Mouse (Mus musculus) embryo, embryonic 10.5 days (tissue): ENCODE data around the gene Sstr4.

Source experiments
- DNase-seq: peaks from one replicate; pipeline ENCODE4 v3.0.0-alpha.2; 2015; ENCODE audit warnings: low spot score

Gene Sstr4

DNA sequence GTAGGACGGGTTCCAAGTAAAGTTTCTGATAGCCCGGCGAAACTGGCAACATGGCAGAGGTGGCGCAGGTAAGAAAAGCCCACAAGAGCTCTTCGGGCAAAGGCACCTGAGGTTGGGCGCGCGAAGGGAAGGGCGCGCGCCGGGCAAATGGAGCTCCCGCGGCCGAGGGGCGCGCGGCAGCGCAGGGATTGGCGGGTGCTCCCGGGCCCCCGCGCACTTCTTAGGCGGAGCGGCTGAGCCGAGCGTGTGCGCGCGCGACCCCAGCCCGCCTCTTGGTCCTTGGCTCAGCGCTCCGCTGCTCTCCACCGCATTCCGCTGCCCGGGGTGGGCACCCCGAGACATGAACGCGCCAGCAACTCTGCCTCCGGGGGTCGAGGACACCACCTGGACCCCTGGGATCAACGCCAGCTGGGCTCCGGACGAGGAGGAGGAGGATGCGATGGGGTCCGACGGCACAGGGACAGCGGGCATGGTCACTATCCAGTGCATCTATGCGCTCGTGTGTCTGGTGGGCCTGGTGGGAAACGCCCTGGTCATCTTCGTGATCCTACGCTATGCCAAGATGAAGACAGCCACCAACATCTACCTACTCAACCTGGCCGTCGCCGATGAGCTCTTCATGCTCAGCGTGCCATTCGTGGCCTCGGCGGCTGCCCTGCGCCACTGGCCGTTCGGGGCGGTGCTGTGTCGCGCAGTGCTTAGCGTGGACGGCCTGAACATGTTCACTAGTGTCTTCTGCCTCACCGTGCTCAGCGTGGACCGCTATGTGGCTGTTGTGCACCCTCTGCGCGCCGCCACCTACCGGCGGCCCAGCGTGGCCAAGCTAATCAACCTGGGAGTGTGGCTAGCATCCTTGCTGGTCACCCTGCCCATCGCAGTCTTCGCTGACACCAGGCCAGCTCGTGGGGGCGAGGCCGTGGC lies at the start of gene Sstr4:
Gene Sstr4, plus strand, starts transcription at position 214 of the 921 bp plus-strand sequence.
- peak; percentile 51 for DNase-seq

DNA sequence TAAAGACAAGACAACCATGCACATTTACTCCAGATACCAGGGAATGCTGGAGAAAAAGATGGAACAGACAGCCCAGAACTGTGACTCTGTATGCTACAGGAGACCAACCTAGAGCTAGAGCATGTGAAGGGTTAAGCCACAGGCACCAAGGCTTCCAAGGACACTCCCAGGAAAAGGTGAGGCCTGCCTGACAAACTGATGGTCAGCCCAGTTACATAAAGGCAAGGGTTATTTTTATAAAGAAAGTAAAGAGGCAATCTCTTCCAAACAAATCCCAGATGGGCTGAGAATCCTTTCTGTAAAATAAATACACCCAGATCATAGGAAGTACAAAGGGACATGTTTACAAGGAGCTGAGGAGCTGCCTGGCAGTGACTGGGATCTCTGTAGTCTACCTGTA lies 49.8 kb upstream of the Sstr4 start:
- no peak for DNase-seq

DNA sequence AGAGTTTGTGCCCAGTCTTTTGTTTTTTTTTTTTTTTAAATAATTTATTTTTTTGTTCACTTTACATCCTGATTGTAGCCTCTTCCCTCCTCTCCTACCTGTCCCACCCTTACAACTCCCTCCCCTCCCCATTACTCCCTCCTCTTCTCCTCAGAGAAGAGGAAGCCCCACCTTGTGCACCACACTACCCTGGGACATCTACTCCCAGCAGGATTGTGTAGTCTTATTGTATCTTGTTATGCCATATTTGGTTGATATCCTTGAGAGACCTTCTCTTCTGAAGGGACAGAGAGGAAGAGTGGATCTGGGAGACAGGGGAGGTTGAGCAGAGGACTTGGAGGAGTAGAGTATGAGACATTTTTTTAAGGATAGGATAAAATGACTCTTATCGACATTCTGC lies 48.2 kb upstream of the Sstr4 start:
- no peak for DNase-seq

DNA sequence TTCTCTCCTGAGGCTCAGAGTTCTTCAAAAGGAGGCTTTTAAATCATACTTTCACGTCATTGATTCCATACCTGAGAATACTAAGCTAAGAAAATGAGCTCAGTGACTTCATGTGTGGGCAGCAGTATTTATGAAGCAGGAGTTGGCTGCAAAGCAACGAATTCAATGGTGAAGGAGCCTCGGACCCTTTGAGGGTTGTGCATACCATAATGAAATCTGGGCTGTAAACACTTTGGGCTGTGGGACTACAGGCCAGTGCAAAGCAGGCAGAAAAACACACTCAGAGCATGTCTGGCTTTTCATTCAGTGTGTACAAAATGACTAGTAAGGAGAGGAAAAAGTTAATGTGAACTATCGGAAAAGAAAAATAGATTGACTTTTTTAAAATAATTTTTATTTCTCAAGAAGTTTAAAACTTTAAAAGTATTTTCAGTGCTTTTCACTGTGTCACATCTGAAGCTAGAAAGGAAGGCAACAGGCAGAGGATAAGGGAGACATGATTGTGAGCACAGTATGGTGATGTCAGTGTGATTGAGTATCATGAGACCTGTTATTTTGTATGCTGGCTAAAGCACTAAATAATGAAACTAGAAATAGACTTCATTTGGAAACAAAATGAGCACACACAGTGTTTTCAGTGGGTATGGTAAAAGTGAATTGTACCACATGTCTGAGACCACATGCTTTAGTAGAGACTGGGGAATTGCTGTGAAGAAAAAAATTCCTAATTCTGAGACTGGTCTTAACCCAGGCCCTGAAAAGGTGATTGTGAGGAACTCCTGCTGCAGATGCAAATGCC lies 45.4 kb upstream of the Sstr4 start:
- no peak for DNase-seq

DNA sequence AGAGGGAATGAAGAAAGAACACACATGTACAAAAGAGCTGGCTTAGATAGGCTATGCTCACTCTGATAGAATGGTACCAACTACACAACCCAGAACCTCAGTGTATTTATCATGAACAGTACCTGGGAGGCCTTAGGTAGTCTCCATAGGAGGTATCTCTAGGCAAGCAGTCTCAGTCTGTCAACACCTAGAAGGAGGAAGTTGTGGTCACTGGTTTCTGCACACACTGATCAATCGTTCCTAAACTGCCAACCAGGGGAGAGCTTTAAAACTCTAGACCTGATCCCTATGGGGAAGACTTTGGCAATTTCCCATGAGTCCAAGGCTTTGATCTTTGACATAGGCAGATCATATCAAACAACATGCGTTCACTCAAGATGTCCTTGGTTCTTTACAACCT lies 44.7 kb upstream of the Sstr4 start:
- DNase-seq, result no peak

DNA sequence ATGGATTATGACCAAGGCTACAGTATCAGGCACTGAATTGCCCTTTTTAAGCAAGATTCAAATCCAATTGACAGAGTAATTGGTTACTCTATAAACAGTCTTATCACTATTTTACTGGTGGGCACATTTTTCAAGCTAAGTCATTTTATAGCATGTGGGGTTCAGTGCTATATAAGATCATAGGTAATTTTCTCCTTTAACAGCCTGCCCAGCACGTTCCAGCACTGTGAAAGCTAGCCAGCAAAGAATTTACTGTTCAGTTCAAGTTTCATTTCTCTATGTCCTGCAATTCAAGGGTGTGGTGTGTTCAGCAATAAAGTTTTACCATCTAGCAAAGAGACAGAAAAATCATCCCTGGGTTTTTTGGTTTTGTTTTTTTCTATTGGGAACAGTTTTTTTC lies 42.5 kb upstream of the Sstr4 start:
- no peak for DNase-seq

DNA sequence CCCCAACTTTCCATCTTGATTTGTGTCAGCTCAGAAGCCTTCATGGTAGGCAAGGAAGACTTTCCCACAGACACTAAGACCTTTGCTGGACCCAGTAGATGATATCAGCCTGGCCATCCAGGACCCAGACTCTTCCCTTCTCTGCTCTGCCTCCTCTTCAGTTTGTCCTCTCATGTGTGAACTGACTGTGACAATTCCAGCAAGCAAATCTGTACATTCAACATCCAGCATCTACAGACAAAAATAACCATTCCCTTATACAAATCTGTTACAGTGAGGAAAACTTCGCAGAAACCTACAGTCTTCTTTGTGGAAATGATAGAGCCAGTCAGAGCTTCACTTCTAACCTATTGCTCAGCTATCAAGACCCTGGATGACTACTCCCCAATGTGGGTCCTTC lies 38.0 kb upstream of the Sstr4 start:
- no peak for DNase-seq

DNA sequence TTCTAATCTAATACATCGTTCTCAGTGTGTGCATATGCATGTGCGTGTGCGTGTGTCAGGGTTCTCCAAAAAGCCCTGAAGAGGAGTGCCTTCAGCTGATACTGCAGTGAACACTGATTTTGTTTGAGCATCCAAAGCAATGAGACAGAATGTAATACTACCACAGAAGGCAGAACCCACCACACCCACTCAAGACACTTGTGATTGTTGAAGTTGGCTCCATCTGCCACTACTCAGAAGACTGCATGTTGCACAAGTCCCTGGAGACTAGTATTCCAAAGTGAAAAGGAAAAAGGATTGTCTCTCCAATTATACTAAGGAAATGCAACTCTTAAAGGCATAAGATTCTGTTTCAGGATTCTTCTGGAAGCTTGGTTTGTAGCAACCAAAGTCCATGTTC lies 30.6 kb upstream of the Sstr4 start:
- no peak for DNase-seq

DNA sequence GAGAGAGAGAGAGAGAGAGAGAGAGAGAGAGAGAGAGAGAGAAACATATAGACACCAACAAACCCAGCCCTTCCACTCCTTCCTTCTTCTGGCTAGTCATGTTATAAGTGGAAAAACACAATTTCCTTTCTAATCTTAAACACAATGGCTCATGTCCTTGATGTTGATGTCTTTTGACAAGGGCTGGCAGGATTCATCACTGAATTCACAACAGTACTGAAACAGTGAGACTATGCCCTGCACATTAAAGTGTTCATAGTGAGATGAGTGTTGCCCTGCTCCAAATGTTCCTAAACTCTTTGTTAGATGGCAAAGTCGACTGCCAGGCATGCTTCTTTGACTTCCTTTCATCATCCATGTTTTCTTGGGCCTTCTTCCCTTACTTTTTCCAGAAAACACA lies 29.9 kb upstream of the Sstr4 start:
- no peak for DNase-seq

DNA sequence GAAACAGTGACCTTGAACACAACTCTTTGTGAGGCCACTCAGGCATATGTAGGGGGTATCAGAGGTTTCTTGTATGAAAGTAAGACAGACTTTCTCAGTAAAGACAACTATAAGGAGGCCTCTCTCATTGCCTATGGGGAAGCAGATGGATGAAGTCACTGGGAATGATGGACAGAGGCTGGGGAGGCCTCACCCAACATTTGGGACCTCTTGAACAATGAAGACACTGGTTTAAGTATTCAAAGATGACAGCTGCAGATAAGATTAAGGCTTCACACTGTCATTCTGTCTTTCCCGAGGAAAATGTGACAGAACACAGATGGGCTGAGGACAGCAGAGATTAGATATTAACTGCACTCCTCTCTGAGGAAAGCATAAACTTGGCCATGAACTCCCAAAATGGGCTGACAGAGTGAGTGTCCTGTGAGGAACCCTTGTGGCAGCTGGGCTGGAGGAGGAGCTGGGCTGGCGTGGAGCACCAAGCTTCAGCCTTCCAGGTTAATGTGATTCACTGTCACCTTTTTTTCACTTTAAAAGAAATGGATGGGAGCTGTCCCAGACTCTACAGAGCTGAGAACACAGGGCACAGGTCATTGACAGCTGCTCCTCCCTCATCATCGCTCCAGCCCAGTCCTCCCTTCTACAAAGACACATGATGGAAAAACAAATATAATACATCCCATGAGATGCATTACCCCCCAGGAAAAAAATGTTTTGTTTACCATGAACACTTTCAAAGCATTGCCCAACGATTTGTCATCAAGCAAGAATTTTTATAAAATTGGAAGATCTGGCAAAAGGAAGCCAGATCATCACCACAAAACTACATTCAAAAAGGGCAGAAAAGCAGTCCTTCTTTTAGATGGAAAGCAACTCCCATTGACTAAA lies 23.2 kb upstream of the Sstr4 start:
- DNase-seq, result no peak

DNA sequence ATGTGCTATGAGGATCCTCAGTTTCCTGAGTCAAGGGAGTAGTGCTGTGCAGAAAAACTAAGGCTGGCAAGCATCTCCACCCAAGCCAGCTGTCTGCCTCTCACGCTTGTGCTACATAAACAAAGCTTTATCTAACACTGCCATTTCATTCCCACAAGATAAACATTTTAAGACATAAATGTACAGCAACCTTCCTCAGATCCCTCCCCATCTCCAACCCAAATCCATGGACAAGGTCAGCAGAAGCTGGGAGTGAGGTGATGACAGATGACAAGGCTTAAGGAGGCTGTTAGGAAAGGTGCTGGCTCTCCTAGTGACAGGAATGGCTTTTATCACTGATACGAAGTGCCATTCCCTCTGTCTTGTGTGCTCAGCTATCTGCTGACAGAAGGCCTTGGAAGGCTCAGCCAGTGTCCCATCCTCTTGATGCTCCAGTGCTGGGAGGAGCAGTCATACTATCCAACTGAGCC lies 21.5 kb upstream of the Sstr4 start:
- no peak for DNase-seq

DNA sequence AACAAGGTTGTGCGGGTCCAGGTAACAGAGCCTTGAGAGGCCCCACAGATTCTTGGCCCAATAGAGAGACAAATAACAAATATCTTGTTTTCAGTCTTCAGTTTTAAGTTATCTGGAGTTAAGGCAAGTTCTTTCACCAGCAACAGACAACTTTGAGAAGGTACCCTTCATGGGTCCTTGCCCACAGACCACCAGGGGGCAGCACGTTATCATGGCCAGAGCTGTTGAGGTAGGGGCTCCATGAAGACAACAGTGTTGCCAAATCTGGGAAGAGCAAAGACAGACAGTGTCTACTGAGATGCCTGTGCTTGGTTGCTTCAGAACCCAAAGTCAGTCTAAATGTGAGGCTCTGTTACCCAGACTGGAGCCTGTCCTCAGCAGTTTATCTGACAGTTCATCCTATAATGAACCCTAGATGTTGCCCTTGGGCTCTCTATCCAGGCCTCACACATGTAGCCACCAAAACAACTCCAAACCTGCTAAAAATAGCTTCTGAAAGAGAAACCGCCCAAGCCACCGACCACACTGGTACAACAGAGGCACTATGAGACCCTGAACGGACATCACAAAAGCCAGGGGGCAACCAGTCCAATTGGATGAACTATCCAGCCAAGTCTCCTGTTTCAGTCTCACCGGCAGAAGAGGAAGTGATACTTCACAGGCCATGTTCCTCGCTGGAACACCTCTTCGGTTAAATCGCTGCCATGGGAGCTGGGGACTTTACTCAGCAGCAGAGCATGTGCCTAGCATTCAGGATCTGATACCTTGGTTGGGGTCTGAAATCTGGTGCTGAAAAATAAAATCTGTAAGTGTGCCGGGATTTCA lies 19.6 kb upstream of the Sstr4 start:
- DNase-seq, result peak; percentile 73

DNA sequence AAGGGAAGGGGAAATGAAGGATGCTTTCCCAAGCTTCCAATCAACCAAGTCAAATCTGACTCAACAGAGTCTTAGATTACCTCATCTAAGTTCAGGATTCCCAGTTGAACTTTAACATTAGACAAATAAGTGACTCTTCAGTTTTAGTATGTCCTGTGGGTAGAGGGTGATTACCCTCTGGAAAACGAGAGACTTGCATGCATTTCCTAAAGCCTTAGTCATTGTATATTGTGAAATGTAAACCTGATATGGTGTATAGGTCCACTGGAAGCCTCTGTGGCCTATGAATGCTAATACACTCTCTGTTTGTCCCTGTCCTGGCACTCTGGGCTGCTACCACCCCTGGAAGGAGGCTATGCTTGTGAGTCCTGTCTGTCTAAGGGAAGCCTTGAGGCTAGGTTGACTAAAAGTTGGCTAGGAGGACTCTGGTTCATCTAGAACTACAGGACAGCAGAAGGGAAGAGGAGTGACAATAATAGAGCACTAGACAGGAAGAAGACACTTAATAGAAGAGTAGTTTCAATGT lies 16.3 kb upstream of the Sstr4 start:
- no peak for DNase-seq

DNA sequence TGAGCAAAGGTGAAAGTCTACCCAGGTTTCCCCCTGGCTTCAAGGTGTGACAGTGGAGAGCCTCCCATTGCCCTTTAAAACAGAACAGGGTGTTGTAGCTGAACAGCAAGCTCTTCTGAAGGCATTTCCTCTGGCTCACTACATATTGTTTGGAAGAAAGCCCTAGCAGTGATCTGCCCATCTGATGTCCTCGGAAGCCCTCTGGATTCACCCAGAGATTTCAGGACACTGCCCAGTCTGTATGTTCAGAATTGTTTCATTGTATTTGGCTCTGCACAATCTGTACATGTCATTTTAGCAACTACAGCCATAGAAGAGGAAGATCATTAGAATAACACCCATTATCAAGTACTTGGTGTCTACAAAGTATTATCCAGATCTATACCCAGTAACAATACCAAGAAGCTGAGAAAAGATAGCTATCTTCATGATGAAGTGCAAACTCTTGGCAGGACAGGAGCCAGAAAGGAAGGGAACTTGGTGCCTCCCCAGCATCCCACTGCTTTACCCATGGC lies 15.2 kb upstream of the Sstr4 start:
- no peak for DNase-seq

DNA sequence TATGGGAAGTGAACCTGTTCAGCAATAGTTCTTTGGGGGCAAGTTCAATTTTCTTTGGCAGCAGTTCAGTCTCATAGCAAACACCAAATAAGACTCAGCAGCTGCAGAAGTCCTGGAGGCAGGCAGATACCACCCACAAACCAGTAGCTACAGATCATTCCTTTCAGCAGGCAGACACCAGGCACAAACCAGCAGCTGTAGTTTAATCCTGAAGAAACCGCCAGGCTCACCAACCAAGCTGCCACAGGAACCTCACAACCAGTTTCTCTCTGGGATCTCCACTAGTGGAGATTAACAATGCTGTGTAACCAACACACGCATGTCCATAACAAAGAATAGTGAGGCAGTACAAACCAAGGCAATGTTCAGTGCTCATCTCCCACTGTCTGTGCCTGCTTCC lies 14.1 kb upstream of the Sstr4 start:
- DNase-seq, result no peak

DNA sequence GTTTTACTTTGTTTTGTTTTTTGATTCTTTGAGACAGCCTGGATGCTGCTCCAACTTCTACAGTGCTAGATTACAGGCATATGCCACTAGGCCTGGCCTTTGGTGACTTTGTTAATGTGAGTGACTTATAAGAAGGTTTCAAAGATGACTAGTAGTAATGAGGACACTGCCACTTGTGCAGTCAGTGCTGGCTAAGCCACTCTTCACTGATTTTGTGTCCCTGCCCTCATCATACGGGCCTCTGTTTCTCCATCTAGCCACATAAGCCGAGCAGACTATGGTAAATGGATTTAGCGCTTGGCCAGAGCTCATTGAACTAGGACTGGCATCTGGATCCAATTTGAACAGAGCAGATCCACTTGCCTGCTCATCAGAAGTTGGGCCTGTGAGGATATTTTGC lies 8.7 kb upstream of the Sstr4 start:
- no peak for DNase-seq

DNA sequence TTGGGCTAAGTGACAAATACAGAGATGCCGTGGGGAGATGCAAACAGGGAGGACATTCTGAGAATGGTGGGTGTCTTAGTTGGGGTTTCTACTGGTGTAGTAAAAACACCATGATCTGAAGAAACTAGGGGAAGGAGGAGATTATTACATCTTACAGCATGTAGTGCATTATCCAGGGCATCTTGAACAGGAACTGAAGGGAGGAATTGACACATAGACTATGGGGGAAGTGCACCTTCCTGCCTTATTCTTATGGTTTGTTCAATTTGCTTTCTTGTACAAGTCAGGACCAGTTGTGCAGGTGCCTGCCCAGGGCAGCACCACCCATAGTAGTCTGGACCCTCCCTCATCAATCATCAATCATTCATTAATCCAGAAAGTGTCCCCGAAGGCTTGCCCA lies 8.2 kb upstream of the Sstr4 start:
- no peak for DNase-seq

DNA sequence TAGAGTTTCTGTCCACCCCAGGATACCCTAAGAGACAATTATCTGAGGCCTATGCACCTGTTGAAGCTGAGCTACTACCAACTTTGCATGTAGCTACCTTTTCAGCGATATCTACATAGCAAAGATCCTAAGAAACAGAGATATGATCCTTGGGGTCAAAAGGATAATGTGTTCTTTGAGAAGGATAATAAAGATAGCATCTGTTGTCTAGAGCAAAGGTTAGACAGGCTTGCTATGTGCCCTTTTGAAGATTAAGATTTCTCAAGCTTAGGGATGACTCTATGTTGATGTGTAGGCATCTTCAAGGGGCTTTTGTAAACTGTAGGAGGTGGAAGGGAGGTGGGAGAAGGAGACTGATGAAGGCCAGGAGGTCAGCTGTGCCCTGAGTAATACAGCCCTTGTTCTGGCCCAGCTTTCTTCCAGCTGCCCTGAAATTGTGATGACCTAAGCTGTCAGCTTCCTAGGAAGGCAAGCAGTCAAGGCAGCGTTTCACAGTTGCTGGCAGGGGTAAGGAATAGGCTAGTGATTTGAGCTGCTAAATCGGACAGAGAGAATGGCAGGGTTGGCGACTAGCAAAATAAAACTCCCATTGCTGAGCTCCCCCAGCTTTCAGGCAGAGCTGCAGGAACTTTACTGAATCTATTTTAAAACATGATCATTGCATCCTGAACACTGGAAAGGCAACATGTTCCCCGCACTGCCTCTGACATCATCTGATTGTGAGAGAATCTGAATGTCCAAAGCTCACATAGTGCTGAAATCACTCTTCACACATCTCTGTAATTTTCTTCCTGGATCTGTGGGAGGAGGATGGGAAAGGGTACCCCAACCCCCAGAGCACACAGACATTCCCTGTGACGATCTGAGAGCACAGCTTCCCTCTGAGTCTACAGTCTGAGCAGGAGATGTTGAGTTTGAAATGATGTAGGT lies 7.2 kb upstream of the Sstr4 start:
- no peak for DNase-seq

DNA sequence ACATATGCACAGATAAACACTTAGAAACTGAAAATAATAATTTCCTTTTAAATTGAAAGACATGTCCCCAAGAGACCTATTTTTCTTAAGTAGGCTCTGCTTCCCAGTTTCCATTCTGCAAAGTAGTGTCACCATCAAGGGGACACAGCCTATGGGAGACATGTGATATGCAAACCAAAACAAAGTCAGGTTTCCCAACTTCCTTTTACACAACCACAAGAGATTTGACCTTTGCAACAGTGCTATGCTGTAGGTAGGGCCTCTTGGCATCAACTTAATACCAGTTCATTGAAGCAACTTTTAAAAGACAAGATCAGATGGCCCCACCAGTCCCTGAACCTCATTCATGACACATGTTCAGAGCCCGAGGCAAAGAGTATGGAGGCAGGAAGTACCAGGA lies 2.0 kb upstream of the Sstr4 start:
- no peak for DNase-seq

DNA sequence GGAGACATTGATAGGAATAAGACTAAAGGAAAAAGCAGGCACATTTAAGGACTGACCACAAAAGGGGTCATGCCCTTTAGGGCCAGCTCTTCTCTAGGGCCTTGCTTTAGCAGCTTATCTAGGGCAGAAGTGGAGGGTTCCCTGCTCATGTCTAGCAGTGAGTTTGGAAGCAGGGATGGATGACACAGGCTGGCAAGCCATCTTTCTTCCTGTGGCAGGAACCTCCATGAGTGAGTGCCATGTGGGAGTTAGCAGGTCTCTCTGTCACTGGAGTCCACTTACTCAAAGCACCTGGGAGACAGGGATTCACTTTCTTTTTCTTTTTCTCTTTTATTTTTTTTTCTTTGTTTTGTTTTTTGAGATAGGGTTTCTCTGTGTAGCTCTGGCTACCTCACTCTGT lies 1.3 kb upstream of the Sstr4 start:
- DNase-seq, result no peak
